Mouse (Mus musculus) layer of hippocampus, adult 2 months (tissue): ENCODE data around the gene Btbd9. TPM values are rescaled to one million over a fixed set of nuclear protein-coding genes. Genes with fewer than 3 reads are reported as not detected.

ENCODE experiments used
- DNase-seq, 2 experiments: peaks; one replicate each; pipeline ENCODE4 v3.0.0; 2022; ENCODE audit warnings: low spot score in 2 of 2
- H3K27ac ChIP-seq: fragments of 200-600 bp; 2 replicates; pipeline ENCODE4 v1.8.1; 2022
- H3K4me3 ChIP-seq: fragments of 200-600 bp; 2 replicates; pipeline ENCODE4 v1.8.1; 2022; ENCODE audit warnings: mild to moderate bottlenecking
- CTCF ChIP-seq: fragments of 200-600 bp; conservative IDR thresholded peaks from 2 replicates; pipeline ENCODE4 v1.8.1; 2022; ENCODE audit warnings: antibody characterized with exemption, mild to moderate bottlenecking, moderate library complexity
- total RNA-seq, 2 experiments: library from RNA; stranded (reverse); gene quantifications; 2 replicates each; pipeline ENCODE4 v1.2.3; 2021

The Btbd9 gene
- total RNA-seq, 2 experiments from 2014 or later: 168 to 187 TPM

DNA sequence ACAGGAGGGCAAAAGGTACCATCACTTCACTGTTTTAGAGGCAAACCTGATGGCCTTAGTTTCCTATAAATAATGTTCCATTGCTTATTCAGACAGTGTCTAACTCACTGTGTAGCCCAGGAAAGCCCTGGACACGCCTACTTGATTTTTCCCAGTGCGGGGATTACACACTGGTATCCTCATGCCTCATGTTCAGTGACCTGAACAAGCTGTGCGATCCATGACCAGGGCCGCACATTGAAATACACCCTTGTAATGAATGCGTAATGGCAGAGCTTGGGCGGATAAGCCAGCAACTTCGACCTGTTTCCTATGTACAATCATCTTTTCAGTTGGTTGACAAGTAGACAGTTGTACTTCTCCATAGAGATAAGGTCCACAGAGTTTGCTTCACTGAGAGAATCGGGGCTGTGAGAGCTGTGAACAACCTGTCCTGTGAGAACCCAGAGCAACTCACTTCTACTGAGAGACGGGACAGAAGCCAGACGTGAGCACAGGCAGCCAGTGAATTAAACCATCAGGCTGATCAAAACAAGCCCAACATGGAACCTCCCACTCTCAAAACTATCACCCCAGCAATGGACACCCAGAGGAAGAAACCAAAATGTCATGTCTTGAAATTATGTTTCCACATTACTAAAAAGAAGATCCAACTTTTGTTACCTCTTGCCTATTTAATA lies 145.2 kb downstream of the Btbd9 start:
- TF ChIP-seq CTCF: no peak
- DNase-seq: peak in 1 of 2 experiments; percentile 46
- Histone ChIP-seq H3K4me3 (no peak overlapping the region), H3K27ac (peak overlapping the region; percentile 78)

DNA sequence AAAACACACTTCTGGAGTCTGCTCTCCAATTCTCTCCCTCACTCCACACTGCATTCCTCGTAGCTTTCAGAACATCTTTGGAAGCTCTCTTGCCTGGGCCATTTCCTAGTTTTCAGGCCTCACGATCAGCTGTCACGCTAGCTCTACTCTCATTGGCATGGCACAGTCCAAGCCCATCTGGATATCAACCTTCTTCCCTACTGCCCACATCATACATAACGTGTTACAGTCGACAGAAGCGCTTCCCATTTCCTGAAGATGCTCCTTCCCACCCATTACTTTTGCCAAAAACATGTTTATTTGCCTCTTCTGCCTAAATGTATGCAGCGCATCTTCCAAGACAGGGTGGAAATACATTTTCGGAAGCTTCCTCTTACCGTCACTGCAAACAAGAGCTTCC lies 147.6 kb downstream of the Btbd9 start:
- peak in 1 of 2 experiments; percentile 24 for DNase-seq
- H3K27ac ChIP-seq: peak overlapping the region; percentile 78
- TF ChIP-seq CTCF: no peak
- H3K4me3 ChIP-seq: no peak overlapping the region

DNA sequence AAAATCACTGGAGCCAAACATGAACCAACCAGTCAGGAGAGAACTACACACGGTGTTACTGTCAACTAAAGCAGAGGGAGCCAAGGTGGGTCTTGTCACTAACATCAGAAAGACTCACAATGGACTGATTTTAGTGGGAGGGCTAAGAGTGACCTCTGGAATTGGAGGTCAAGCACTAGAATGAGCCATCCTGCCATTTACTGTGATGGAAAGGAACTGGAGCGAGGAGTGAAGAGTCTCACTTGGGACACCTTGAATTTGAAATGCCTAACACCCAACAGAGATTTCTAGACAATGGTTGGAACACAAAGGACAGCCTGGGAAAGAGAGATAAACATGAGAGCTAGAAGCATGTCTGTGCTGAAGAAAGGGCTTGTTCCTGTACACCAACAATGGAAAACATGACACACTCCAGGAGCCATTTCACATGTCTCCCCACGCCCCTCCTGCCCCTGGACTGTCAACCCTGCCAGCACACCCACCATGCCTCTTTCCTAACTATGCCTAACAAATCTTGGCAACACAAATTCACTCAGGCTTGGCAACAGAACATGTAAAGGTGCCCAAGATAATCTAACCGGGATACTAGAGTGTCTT lies 152.9 kb downstream of the Btbd9 start:
- no peak overlapping the region for H3K4me3 ChIP-seq
- 0 out of 2 replicates have a peak overlapping the region, but pooled peaks have one; percentile 5 for H3K27ac ChIP-seq
- no peak for TF ChIP-seq CTCF
- no peak for DNase-seq

DNA sequence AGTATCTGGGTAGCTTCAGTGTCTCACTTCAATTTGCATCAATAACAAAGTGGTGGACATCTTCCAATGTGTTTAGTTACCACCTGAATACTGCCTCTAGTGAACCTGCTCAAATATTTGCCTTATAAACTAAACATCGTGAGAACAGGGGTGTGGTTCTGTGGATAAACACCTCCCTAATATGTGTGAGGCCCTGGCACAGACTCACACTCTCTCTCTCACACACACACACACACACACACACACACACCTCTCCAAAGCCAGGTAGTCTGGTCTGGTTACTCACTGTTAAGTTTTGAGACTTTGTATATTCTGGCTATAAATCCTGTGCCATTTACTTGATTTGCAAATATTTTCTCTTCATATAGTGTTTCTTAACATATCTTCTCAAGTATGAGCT lies 154.0 kb downstream of the Btbd9 start:
- no peak overlapping the region for H3K4me3 ChIP-seq
- no peak for TF ChIP-seq CTCF

DNA sequence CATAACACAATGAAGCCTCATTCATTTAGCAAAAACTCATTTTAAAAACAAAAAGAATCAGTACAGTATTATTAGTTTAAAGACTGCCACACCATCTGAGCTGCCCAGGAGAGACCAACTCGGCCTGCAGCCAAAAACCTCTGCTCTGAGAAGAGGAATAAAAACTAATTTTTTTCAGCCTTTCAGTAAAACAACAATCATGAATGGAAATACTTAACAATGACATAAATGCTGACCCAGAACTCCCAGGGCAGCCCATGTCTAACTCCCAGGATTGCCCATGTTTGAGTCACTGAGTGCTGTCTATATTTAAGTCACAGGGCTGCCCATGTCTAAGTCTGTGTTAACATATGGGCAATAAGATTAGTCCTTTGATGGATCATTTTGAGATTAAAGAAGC lies 155.0 kb downstream of the Btbd9 start:
- Histone ChIP-seq H3K4me3 (no peak overlapping the region), H3K27ac (no peak overlapping the region)
- no peak for DNase-seq
- TF ChIP-seq CTCF: no peak

More for the DNA sequence above, 154.0 kb downstream of the Btbd9 start:
- DNase-seq: no peak
- no peak overlapping the region for H3K27ac ChIP-seq

DNA sequence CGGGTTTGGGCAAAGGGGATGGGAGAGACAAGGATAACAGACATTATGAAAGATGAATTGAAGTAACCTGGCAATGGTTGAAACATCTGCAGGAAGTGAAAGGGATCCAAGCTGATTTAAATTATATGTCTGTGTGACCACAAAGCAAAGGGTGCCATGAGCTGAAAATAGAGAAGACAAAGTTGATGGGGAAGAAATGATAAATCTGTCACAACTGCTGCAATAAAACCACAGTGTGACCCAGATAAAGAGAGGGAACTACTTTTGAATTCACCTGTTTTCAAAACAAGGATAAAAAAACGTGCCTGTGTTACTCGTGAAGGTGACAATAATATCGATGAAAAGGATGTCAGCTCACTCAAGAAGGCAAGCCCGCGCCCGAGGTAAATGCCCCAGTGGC lies 156.8 kb downstream of the Btbd9 start:
- TF ChIP-seq CTCF: no peak
- H3K27ac ChIP-seq: 0 out of 2 replicates have a peak overlapping the region, but pooled peaks have one; percentile 1
- DNase-seq: no peak
- H3K4me3 ChIP-seq: no peak overlapping the region

DNA sequence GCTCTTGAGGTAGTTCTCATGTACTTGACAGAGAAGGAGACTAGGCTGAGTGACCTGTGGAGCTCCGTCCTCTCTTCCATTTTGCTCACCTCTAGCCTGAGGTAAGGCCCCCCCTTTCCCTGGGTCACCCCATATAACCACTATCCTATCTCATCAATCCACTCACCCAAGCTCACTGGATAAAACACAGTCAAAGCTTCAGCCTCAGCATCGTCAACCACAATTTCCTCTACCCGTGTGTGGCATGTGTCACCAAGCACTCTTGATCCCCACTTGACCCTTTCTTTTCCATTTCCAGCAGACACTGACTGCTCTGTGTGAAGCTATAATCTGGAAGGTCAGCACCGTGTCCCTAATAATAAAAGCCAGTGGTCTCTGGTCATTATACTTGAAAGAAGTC lies 157.8 kb downstream of the Btbd9 start:
- TF ChIP-seq CTCF: no peak
- no peak overlapping the region for H3K4me3 ChIP-seq
- DNase-seq: no peak
- H3K27ac ChIP-seq: no peak overlapping the region

DNA sequence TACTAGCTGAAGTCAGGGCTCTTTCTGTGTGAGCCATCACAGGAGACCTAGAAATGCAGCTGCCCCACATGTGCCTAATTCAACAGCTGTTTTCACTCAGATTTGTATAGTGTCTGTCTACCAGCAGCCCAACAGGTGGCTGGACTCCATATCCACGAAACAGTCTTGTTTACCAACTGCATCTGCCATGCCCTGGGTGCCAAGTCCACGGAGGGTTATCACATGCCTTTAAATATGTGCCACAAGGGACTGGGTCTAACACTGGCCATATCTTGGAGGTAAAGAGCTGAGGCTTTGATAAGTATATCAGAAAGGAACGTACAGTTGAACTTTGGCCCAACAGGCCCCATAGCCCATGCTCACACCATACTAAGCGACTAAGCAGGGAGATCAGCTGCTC lies 159.2 kb downstream of the Btbd9 start:
- peak overlapping the region; percentile 8; the same call in 1 of the 2 replicates for H3K27ac ChIP-seq
- no peak for DNase-seq
- no peak for TF ChIP-seq CTCF
- no peak overlapping the region for H3K4me3 ChIP-seq

DNA sequence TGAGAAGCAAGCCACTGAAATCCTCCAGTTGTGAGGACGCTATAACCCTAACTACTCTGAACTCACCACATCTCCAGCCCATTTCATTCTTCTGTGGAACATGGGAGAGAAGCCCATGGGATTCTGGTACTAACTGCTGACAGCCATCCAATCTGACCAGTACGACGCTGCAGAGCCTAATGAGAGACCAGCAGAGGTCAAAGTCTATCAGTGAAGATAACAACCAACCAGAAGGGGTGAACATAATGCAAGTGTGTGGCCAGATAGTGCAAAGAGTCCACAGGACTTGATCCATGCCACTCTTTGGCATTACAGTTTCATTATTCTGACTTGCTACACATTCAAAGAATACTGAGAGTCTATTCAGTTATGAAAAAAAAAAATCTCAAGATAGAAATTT lies 160.6 kb downstream of the Btbd9 start:
- TF ChIP-seq CTCF: no peak
- H3K27ac ChIP-seq: no peak overlapping the region
- DNase-seq: no peak
- no peak overlapping the region for H3K4me3 ChIP-seq

DNA sequence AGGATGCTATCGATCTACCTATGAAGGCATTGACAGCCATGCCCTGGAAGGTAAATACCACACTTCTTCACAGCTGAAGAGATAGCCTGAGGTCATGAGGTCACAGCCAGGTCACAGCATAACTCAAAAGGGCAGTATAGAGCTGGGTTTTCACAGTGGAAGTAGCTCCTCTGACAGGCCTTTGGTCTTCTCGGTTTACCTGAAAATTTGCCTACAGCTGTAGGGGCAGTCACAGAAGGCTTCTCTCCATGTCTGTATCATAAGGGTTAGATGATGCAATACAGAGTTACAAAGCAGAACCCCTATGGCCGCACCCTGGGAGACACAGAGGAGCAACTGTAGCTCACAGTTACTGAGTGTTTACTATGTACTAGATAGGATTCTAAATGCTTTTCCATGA lies 163.3 kb downstream of the Btbd9 start:
- DNase-seq: no peak
- TF ChIP-seq CTCF: no peak
- H3K27ac ChIP-seq: no peak overlapping the region
- H3K4me3 ChIP-seq: no peak overlapping the region

DNA sequence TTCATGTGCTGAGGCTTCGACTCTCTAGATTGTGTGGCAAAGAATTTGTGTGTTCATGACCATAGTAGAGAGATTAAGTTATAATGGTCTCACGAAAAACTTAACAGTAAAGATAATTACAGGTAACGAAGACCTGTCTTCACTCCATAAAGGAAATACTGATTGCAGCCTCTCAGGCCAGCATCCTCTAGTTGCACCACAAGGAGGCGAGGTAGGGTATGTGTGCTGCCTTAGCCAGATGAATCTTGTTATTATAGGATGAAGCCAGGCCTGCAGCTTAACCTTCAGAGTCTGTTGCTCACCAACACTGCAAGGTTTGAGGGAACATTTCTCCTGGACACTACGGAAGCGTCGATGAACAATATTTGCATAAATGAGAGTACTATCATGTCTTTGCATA lies 170.3 kb downstream of the Btbd9 start:
- no peak overlapping the region for H3K27ac ChIP-seq
- no peak for DNase-seq
- peak; percentile 47 for TF ChIP-seq CTCF
- no peak overlapping the region for H3K4me3 ChIP-seq

DNA sequence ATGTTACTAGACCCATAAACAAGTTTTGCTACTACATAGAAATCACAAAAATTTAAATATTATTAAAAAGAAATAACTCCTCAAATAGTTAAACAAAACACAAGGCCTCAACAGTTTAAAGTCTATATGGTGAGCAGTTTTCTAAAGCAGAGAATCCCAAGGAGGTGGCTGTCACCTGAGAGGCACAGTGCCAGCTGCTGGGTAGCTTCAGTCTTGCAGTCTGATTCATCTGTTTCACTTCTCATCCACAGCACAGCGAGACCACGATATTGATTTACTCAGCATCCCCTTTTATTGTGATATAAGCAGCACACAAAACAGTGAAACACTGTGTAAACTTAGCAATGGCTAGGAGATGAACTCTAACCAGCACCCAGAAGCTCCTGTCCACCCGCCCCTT lies 173.4 kb downstream of the Btbd9 start:
- no peak; the same call in 1 of the 2 replicates for TF ChIP-seq CTCF
- no peak for DNase-seq
- Histone ChIP-seq H3K4me3 (no peak overlapping the region), H3K27ac (peak overlapping the region; percentile 12; the same call in 1 of the 2 replicates)

DNA sequence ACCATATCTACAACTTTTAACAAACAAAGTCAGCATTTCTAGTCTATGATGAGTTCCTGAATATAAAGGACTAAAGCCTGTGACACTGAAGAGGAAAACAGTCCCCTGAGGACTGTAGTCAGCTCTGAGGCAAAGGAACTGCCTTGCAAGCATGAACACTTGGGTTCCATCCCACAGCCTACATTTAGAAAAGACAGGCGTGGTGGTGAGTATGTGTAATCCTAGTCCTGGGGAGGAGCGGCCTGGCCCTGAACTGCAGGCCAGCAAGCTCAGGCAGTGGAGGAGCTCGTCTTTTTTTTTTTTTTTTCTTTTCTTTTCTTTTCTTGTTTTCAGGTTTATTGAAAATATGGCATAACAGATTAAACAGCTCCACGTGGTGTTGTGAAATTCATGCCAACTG lies 181.0 kb downstream of the Btbd9 start:
- H3K4me3 ChIP-seq: no peak overlapping the region
- H3K27ac ChIP-seq: no peak overlapping the region
- no peak for TF ChIP-seq CTCF
- no peak for DNase-seq

DNA sequence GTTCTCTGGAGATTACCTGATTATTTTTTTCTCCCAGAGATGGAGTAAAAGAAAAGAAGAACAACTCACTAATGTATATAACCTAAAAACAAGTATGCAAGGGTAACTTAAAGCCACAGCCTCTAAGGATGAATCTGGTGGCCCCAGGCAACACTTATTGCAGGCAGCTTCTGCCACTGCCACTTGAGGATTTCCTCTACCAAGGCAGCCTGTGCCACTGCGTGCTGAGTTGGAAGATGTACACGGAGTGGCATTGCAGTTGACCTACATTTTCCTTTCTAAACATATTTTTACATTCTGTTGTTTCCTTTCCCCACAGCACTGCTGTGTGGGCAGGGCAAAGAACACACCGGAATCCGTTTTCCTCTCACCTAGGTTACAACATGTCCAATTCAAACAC lies 184.3 kb downstream of the Btbd9 start:
- DNase-seq: no peak
- no peak for TF ChIP-seq CTCF
- H3K27ac ChIP-seq: peak overlapping the region; percentile 77
- no peak overlapping the region for H3K4me3 ChIP-seq
